Mouse (Mus musculus) Muller cell, postnatal 12 days (primary cell): ENCODE results near the gene Gabra3.
A peak's percentile ranks its signal among the peaks of the same experiment; 100 is the strongest.

Experiments
- DNase-seq: peaks from one replicate; pipeline ENCODE4 v3.0.0-alpha.2; 2015; ENCODE audit errors: inconsistent ontology term

Gabra3 gene

GRCm38 (mm10) chrX:72656230-72656898, at the start of gene Gabra3:
Gene Gabra3, minus strand, starts transcription at chrX:72656848.
- no peak for DNase-seq

GRCm38 (mm10) chrX:72655789-72656188, 859 bp downstream of the Gabra3 start:
- peak; percentile 8 for DNase-seq

GRCm38 (mm10) chrX:72655381-72655780, 1.3 kb downstream of the Gabra3 start:
- no peak for DNase-seq

GRCm38 (mm10) chrX:72650688-72651087, 6.0 kb downstream of the Gabra3 start:
- DNase-seq, result no peak

GRCm38 (mm10) chrX:72644691-72645090, 12.0 kb downstream of the Gabra3 start:
- no peak for DNase-seq

GRCm38 (mm10) chrX:72497284-72497683, 159.4 kb downstream of the Gabra3 start:
- DNase-seq, result no peak

- no peak for DNase-seq
These were observed 166.8 kb downstream of the Gabra3 start for GRCm38 (mm10) chrX:72489806-72490205.

- no peak for DNase-seq
These were observed 269.9 kb downstream of the Gabra3 start, which contains the start of gene Magea10 for GRCm38 (mm10) chrX:72386758-72387157. Gene Magea10, minus strand, starts transcription at chrX:72386858.
